1 mouse cellular context compared by ENCODE assay signal in genomic region chr19:11635572-11635971, GRCm38 (mm10).
TF ChIP-seq lines count a peak whose summit lies in the region.

No protein-coding gene starts in this region.

TF ChIP-seq in MEL, 35 proteins besides CTCF, POLR2A, EP300 and RAD21 (continued from another document):
- TF ChIP-seq SIN3A (IDR thresholded peaks at IDR 0.05; ENCODE audit: low read length) (peak; percentile 64), USF2 (IDR thresholded peaks at IDR 0.05; ENCODE audit: borderline replicate concordance in 1 of 2, insufficient read depth in 1 of 2, low read depth in 1 of 2, low read length in 2 of 2) (no peak), ZKSCAN1 (IDR thresholded peaks at IDR 0.05; ENCODE audit: low read depth, low read length) (no peak), MAZ (IDR thresholded peaks at IDR 0.05; ENCODE audit: low read depth, low read length) (peak; percentile 61; the same call in 1 of the 2 replicates), MYB (IDR thresholded peaks at IDR 0.05; ENCODE audit: low read depth, low read length) (peak; percentile 66), MEF2A (IDR thresholded peaks at IDR 0.05; ENCODE audit: extremely low read depth, insufficient replicate concordance, low read depth, low read length, poor library complexity, severe bottlenecking) (peak; percentile 15; the same call in 1 of the 2 replicates), TAL1 (IDR thresholded peaks at IDR 0.05; ENCODE audit: low read length) (no peak), NRF1 (IDR thresholded peaks at IDR 0.05; ENCODE audit: insufficient read depth, low read depth, low read length, poor library complexity, severe bottlenecking) (no peak), CHD2 (IDR thresholded peaks at IDR 0.05; ENCODE audit: low read length) (no peak), MAX (IDR thresholded peaks at IDR 0.05; ENCODE audit: low read length) (no peak), ZMIZ1 (IDR thresholded peaks at IDR 0.05; ENCODE audit: low read depth, low read length) (no peak), HCFC1 (IDR thresholded peaks at IDR 0.05; ENCODE audit: low read depth, low read length) (peak; percentile 3; the same call in 1 of the 2 replicates), NELFE (IDR thresholded peaks at IDR 0.05; ENCODE audit: low read depth, low read length) (peak; percentile 47), POLR2AphosphoS5 (IDR thresholded peaks at IDR 0.05; ENCODE audit: borderline replicate concordance, low read depth, low read length) (no peak), USF1 (IDR thresholded peaks at IDR 0.05; ENCODE audit: low read depth, low read length) (no peak), MAFK (IDR thresholded peaks at IDR 0.05; ENCODE audit: borderline replicate concordance, low read depth, low read length) (peak; percentile 57; the same call in 1 of the 2 replicates), POLR2AphosphoS2 (IDR thresholded peaks at IDR 0.05; ENCODE audit: low read length) (no peak)
